Mouse (Mus musculus): Measurements from ENCODE around the gene 3110082J24Rik. TPM values are rescaled to one million over a fixed set of nuclear protein-coding genes. Genes with fewer than 3 reads are reported as not detected.
"Not testable (repeated sequence)": the region's sequence is repeated elsewhere in the genome, so short reads cannot be mapped to it uniquely, and the experiment has no call there.

3110082J24Rik gene
- total RNA-seq, 2 experiments from 2014 or later = 1.4 to 3.0 TPM

- Histone ChIP-seq H3K4me3 (no peak overlapping the region), H3K27ac (no peak overlapping the region)
- TF ChIP-seq CTCF (IDR thresholded peaks at IDR 0.05) = peak; percentile 63
- intact Hi-C loops (cut with DNase I) = no loop called here
- DNase-seq (ENCODE audit: extremely low spot score in 1 of 2, low spot score in 2 of 2) = peak in 1 of 2 experiments; percentile 44
These were observed 1.5 kb downstream of the 3110082J24Rik start for GRCm38 (mm10) chr5:30104339-30104738.

GRCm38 (mm10) chr5:30103340-30103739, 2.5 kb downstream of the 3110082J24Rik start:
- no peak overlapping the region for H3K27ac ChIP-seq
- no peak for TF ChIP-seq CTCF (IDR thresholded peaks at IDR 0.05)
- DNase-seq (ENCODE audit: extremely low spot score in 1 of 2, low spot score in 2 of 2) = no peak
- intact Hi-C loops (cut with DNase I) = no loop called here
- no peak overlapping the region for H3K4me3 ChIP-seq

GRCm38 (mm10) chr5:30098260-30098659, 7.6 kb downstream of the 3110082J24Rik start:
- TF ChIP-seq CTCF (IDR thresholded peaks at IDR 0.05) = no peak
- no peak overlapping the region for H3K27ac ChIP-seq
- H3K4me3 ChIP-seq = no peak overlapping the region
- DNase-seq (ENCODE audit: extremely low spot score in 1 of 2, low spot score in 2 of 2) = no peak
- intact Hi-C loops (cut with DNase I) = no loop called here

- no peak for TF ChIP-seq CTCF (IDR thresholded peaks at IDR 0.05)
- Histone ChIP-seq H3K4me3 (no peak overlapping the region), H3K27ac (no peak overlapping the region)
- no peak for DNase-seq (ENCODE audit: extremely low spot score in 1 of 2, low spot score in 2 of 2)
- intact Hi-C loops (cut with DNase I) = no loop called here
These were observed 10.2 kb downstream of the 3110082J24Rik start for GRCm38 (mm10) chr5:30095731-30096130.

- intact Hi-C loops (cut with DNase I) = no loop called here
- no peak for DNase-seq (ENCODE audit: extremely low spot score in 1 of 2, low spot score in 2 of 2)
- peak; percentile 5; the same call in 1 of the 2 replicates for TF ChIP-seq CTCF (IDR thresholded peaks at IDR 0.05)
- no peak overlapping the region for H3K4me3 ChIP-seq
- no peak overlapping the region for H3K27ac ChIP-seq
These were observed 11.5 kb downstream of the 3110082J24Rik start for GRCm38 (mm10) chr5:30094399-30094798.

- H3K27ac ChIP-seq = no peak overlapping the region
- DNase-seq (ENCODE audit: extremely low spot score in 1 of 2, low spot score in 2 of 2) = no peak
- intact Hi-C loops (cut with DNase I) = no loop called here
- no peak overlapping the region for H3K4me3 ChIP-seq
- no peak for TF ChIP-seq CTCF (IDR thresholded peaks at IDR 0.05)
These were observed 13.2 kb downstream of the 3110082J24Rik start for GRCm38 (mm10) chr5:30092701-30093100.

- peak; percentile 54 to 62 for DNase-seq (ENCODE audit: extremely low spot score in 1 of 2, low spot score in 2 of 2)
- intact Hi-C loops (cut with DNase I) = loop anchor here (5.0 kb wide), 1 partner anchor 61 kb away; the partner anchor contains the start of gene Il6
- Histone ChIP-seq H3K4me3 (peak within 1 kb of the TSS; percentile 73), H3K27ac (no peak within 1 kb of the TSS)
- no peak; the same call in 1 of the 2 replicates for TF ChIP-seq CTCF (IDR thresholded peaks at IDR 0.05)
These were observed 32.8 kb downstream of the 3110082J24Rik start, which contains the start of gene Tyms for GRCm38 (mm10) chr5:30072825-30073821. TSS of gene Tyms (minus strand) at chr5:30073617.

GRCm38 (mm10) chr5:30072377-30072776, 33.5 kb downstream of the 3110082J24Rik start:
- Histone ChIP-seq H3K4me3 (no peak overlapping the region), H3K27ac (no peak overlapping the region)
- no peak for TF ChIP-seq CTCF (IDR thresholded peaks at IDR 0.05)
- intact Hi-C loops (cut with DNase I) = loop anchor here (5.0 kb wide), 1 partner anchor 60 kb away; the partner anchor contains the start of gene Il6
- DNase-seq (ENCODE audit: extremely low spot score in 1 of 2, low spot score in 2 of 2) = no peak

GRCm38 (mm10) chr5:30071677-30072076, 34.2 kb downstream of the 3110082J24Rik start:
- TF ChIP-seq CTCF (IDR thresholded peaks at IDR 0.05) = no peak
- H3K4me3 ChIP-seq = no peak overlapping the region
- intact Hi-C loops (cut with DNase I) = loop anchor here (5.0 kb wide), 1 partner anchor 59 kb away; the partner anchor contains the start of gene Il6
- DNase-seq (ENCODE audit: extremely low spot score in 1 of 2, low spot score in 2 of 2) = no peak
- no peak overlapping the region for H3K27ac ChIP-seq

GRCm38 (mm10) chr5:30067726-30068125, 38.2 kb downstream of the 3110082J24Rik start:
- Histone ChIP-seq H3K4me3 (no peak overlapping the region), H3K27ac (no peak overlapping the region)
- no peak for TF ChIP-seq CTCF (IDR thresholded peaks at IDR 0.05)
- intact Hi-C loops (cut with DNase I) = no loop called here
- no peak for DNase-seq (ENCODE audit: extremely low spot score in 1 of 2, low spot score in 2 of 2)

GRCm38 (mm10) chr5:30059607-30060006, 46.3 kb downstream of the 3110082J24Rik start:
- DNase-seq (ENCODE audit: extremely low spot score in 1 of 2, low spot score in 2 of 2); intact Hi-C loops (cut with DNase I); H3K4me3 ChIP-seq; H3K27ac ChIP-seq: not testable (repeated sequence)

GRCm38 (mm10) chr5:30058216-30058731, 47.6 kb downstream of the 3110082J24Rik start:
- Histone ChIP-seq H3K4me3 (no peak overlapping the region), H3K27ac (no peak overlapping the region)
- DNase-seq (ENCODE audit: extremely low spot score in 1 of 2, low spot score in 2 of 2) = no peak
- TF ChIP-seq CTCF (IDR thresholded peaks at IDR 0.05) = no peak
- intact Hi-C loops (cut with DNase I) = no loop called here

Other genes with a start within 250 kb of the 3110082J24Rik start
- not detected for gene Il6, start 93.0 kb downstream of the 3110082J24Rik start, total RNA-seq (2021)
- 1 to 10 TPM; 3.0 to 3.9 TPM for gene Tyms, start 32.5 kb downstream of the 3110082J24Rik start, total RNA-seq (2021)
- 10 to 100 TPM; 11.0 to 11.1 TPM for gene Garem2, start 925 bp downstream of the 3110082J24Rik start, total RNA-seq (2021)
- 10 to 100 TPM; 64.3 to 68.3 TPM for gene Hadha, start 49.1 kb upstream of the 3110082J24Rik start, total RNA-seq (2021)
- gene Hadhb, start 49.2 kb upstream of the 3110082J24Rik start, total RNA-seq (2021) = 10 to 100 TPM; 83.5 to 88.4 TPM
- gene Adgrf3, start 99.6 kb upstream of the 3110082J24Rik start, total RNA-seq (2021) = not detected
- gene Selenoi, start 126.5 kb upstream of the 3110082J24Rik start, total RNA-seq (2021) = 10 to 100 TPM; 47.7 to 49.2 TPM
- gene Drc1, start 175.3 kb upstream of the 3110082J24Rik start, total RNA-seq (2021) = 10 to 100 TPM; 15.2 to 19.2 TPM